Mouse (Mus musculus) olfactory bulb, adult 2 months (tissue): ENCODE results near the gene Olfr520.

Source experiments
- CTCF ChIP-seq: fragments of 200-500 bp; IDR thresholded peaks from 2 replicates; pipeline ENCODE4 v1.5.1; 2012; ENCODE audit warnings: low read depth, mild to moderate bottlenecking, low read length, moderate library complexity; ENCODE audit not compliant: insufficient read depth
- POLR2A ChIP-seq: fragments of 200-500 bp; IDR thresholded peaks from 2 replicates; pipeline ENCODE4 v1.6.1; 2012; ENCODE audit warnings: mild to moderate bottlenecking, low read depth, low read length, moderate library complexity; ENCODE audit not compliant: insufficient read depth

GRCm38 (mm10) chr7:99785553-99785952 lies 55.5 kb downstream of the Olfr520 start:
- TF ChIP-seq CTCF (no peak), POLR2A (no peak)
